Mouse (Mus musculus) intestine, embryonic 14.5 days (tissue): ENCODE data around the gene Prss22. TPM values are rescaled to one million over a fixed set of nuclear protein-coding genes. Genes with fewer than 3 reads are reported as not detected.

ENCODE experiments used
- ATAC-seq: fragments of 200-750 bp; cut with Nextera tagmentation; replicated peaks from 2 replicates; pipeline ENCODE4 v1.8.0; 2017; ENCODE audit warnings: low read depth, moderate number of reproducible peaks, moderate TSS enrichment, moderate library complexity; ENCODE audit not compliant: low FRiP score, low TSS enrichment
- DNase-seq: peaks from one replicate; pipeline ENCODE4 v3.0.0-alpha.2; 2018; ENCODE audit warnings: low spot score
- H3K27ac ChIP-seq: fragments of 300-500 bp; sonication (generic); 2 replicates; pipeline ENCODE4 v1.5.1; 2014; ENCODE audit warnings: low read depth, mild to moderate bottlenecking, control low read depth
- H3K27me3 ChIP-seq: fragments of 300-500 bp; sonication (generic); replicated peaks from 2 replicates; pipeline ENCODE4 v1.6.1; 2014; ENCODE audit warnings: low read length, control low read depth; ENCODE audit not compliant: control insufficient read depth, insufficient read depth
- H3K36me3 ChIP-seq: fragments of 300-500 bp; sonication (generic); 2 replicates; pipeline ENCODE4 v1.6.1; 2014; ENCODE audit warnings: low read length, control low read depth; ENCODE audit not compliant: control insufficient read depth, insufficient read depth
- H3K4me1 ChIP-seq: fragments of 300-500 bp; sonication (generic); replicated peaks from 2 replicates; pipeline ENCODE4 v1.6.1; 2014; ENCODE audit warnings: low read length, control low read depth, mixed read lengths; ENCODE audit not compliant: control insufficient read depth, insufficient read depth
- H3K4me2 ChIP-seq: fragments of 300-500 bp; sonication (generic); 2 replicates; pipeline ENCODE4 v1.6.1; 2014; ENCODE audit warnings: low read length
- H3K4me3 ChIP-seq: fragments of 300-500 bp; sonication (generic); 2 replicates; pipeline ENCODE4 v1.5.1; 2014; ENCODE audit warnings: low read depth, low read length, control low read depth, mixed read lengths
- H3K9ac ChIP-seq: fragments of 300-500 bp; sonication (generic); 2 replicates; pipeline ENCODE4 v1.6.1; 2014; ENCODE audit warnings: mild to moderate bottlenecking, low read length
- H3K9me3 ChIP-seq: fragments of 300-500 bp; sonication (generic); 2 replicates; pipeline ENCODE4 v1.6.1; 2016; ENCODE audit warnings: low read length, control low read depth; ENCODE audit not compliant: control insufficient read depth
- WGBS: fragments of 180-500 bp; shearing (Covaris S2); extraction: QIAGEN DNeasy Blood & Tissue Kit; methylation state at CpG from one replicate; pipeline ENCODE4 v1.1.7; 2014; 5-methylcytosine and 5-hydroxymethylcytosine counted together
- polyA plus RNA-seq: library from polyadenylated mRNA; unstranded; fragments of >200 nt; fragmentation: Nextera tagmentation; extraction: Ambion mirVana; gene quantifications from 2 replicates; pipeline ENCODE4 v1.2.1, GENCODE M21; 2014

Prss22 gene
- polyA plus RNA-seq = not detected in 2 replicates

GRCm38 (mm10) chr17:23997901-23998300 is at the start of gene Prss22:
Gene Prss22, minus strand, starts transcription at chr17:23998100.
- Histone ChIP-seq H3K9ac (no peak within 1 kb of the TSS), H3K27me3 (no peaks in the 10 kb centered on the region), H3K9me3 (no peaks in the 10 kb centered on the region), H3K4me2 (no peak within 1 kb of the TSS), H3K4me1 (0 out of 2 replicates have a peak, but pooled peaks cover 4% of the 10 kb centered on the region), H3K36me3 (no peaks in the 10 kb centered on the region), H3K4me3 (no peak within 1 kb of the TSS), H3K27ac (no peak within 1 kb of the TSS)
- ATAC-seq = no peak
- 59% methylated on average over 2 of the region's 2 CpGs for WGBS
- DNase-seq = no peak

GRCm38 (mm10) chr17:24046026-24046425 is 48.1 kb upstream of the Prss22 start:
- no peak for DNase-seq
- Histone ChIP-seq H3K27me3 (no peaks in the 10 kb centered on the region), H3K27ac (no peak overlapping the region), H3K9me3 (no peaks in the 10 kb centered on the region), H3K4me1 (no peaks in the 10 kb centered on the region), H3K4me3 (no peak overlapping the region), H3K4me2 (no peak overlapping the region), H3K9ac (no peak overlapping the region), H3K36me3 (peaks cover 41% of the 10 kb centered on the region)
- no peak for ATAC-seq
- WGBS = 39% methylated on average over 5 of the region's 5 CpGs

- no peak for ATAC-seq
Measured at GRCm38 (mm10) chr17:24045608-24046007, 47.7 kb upstream of the Prss22 start.

GRCm38 (mm10) chr17:24044482-24044881 is 46.6 kb upstream of the Prss22 start:
- WGBS = 61% methylated on average over 5 of the region's 5 CpGs
- H3K9me3 ChIP-seq = no peaks in the 10 kb centered on the region
- no peak overlapping the region for H3K9ac ChIP-seq
- DNase-seq (no peak), ATAC-seq (no peak; the same call in 1 of the 2 replicates)
- H3K4me2 ChIP-seq = no peak overlapping the region
- H3K4me1 ChIP-seq = no peaks in the 10 kb centered on the region
- no peak overlapping the region for H3K4me3 ChIP-seq
- peaks cover 26% of the 10 kb centered on the region for H3K36me3 ChIP-seq
- no peaks in the 10 kb centered on the region for H3K27me3 ChIP-seq
- no peak overlapping the region for H3K27ac ChIP-seq

More at GRCm38 (mm10) chr17:24045608-24046007, 47.7 kb upstream of the Prss22 start:
- no peak overlapping the region for H3K9ac ChIP-seq
- peaks cover 37% of the 10 kb centered on the region for H3K36me3 ChIP-seq
- no peaks in the 10 kb centered on the region for H3K27me3 ChIP-seq
- no peak overlapping the region for H3K4me3 ChIP-seq
- no peak overlapping the region for H3K4me2 ChIP-seq
- WGBS = 71% methylated on average over 10 of the region's 10 CpGs
- H3K27ac ChIP-seq = no peak overlapping the region
- no peak for DNase-seq
- no peaks in the 10 kb centered on the region for H3K4me1 ChIP-seq
- H3K9me3 ChIP-seq = no peaks in the 10 kb centered on the region

- H3K27ac ChIP-seq = no peak within 1 kb of the TSS
- no peaks in the 10 kb centered on the region for H3K9me3 ChIP-seq
- H3K4me2 ChIP-seq = no peak within 1 kb of the TSS
- ATAC-seq = 0 out of 2 replicates have a peak, but pooled peaks have one; percentile 29
- H3K9ac ChIP-seq = no peak within 1 kb of the TSS
- WGBS = 74% methylated on average over 4 of the region's 4 CpGs
- DNase-seq = no peak
- no peak within 1 kb of the TSS for H3K4me3 ChIP-seq
- no peaks in the 10 kb centered on the region for H3K27me3 ChIP-seq
- H3K36me3 ChIP-seq = no peaks in the 10 kb centered on the region
- H3K4me1 ChIP-seq = no peaks in the 10 kb centered on the region
Measured at GRCm38 (mm10) chr17:24037844-24038243, 39.9 kb upstream of the Prss22 start, which contains the start of gene Prss27. Gene Prss27, plus strand, starts transcription at chr17:24038144.

DNA sequence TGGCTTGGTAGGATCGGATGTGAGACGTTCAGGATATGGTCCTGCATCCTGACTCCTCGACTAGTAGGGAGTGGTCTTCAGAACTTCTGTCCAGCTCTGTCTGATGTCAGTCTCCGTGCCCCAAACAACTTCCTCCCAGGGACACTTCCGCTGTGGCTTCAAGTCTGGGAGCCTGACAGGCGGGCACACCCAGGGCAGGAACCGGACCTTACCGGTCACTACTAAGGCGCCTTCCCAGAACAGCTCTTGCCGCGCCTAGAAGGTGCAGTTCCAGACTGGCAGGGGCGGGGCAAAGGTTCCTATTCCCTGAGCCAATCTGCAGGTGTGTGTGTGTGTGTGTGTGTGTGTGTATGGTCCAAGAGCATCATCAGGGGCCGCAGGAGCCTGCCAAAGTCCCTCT is 39.5 kb upstream of the Prss22 start:
- H3K27ac ChIP-seq = no peak overlapping the region
- H3K9me3 ChIP-seq = no peaks in the 10 kb centered on the region
- no peak overlapping the region for H3K4me3 ChIP-seq
- no peaks in the 10 kb centered on the region for H3K27me3 ChIP-seq
- no peak overlapping the region for H3K9ac ChIP-seq
- WGBS = 72% methylated on average over 13 of the region's 13 CpGs
- ATAC-seq (peak; percentile 66; the same call in 1 of the 2 replicates), DNase-seq (no peak)
- no peak overlapping the region for H3K4me2 ChIP-seq
- no peaks in the 10 kb centered on the region for H3K4me1 ChIP-seq
- no peaks in the 10 kb centered on the region for H3K36me3 ChIP-seq

DNA sequence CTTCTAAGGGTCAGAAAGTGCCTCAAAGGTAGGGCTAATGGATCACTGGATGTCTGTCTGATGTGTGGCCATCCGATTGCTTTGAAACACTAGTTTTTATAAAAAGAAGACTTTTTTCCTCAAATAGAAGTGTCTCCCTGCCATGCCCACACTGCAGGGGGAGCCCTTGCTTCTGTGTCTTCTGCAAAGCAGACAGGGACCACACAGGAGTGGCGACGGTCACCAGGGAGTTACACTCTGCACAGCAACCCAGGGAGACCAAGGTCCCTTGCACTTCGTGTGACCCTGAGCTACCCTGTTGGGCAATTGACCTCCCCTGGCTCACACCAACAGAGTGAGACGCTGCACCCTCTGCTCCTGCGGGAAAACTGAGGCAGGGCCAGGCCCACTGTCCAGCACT is 39.1 kb upstream of the Prss22 start:
- WGBS = 74% methylated on average over 6 of the region's 6 CpGs
- H3K4me3 ChIP-seq = no peak overlapping the region
- H3K4me1 ChIP-seq = no peaks in the 10 kb centered on the region
- no peak overlapping the region for H3K9ac ChIP-seq
- no peaks in the 10 kb centered on the region for H3K27me3 ChIP-seq
- no peak overlapping the region for H3K4me2 ChIP-seq
- ATAC-seq (peak; percentile 50; the same call in 1 of the 2 replicates), DNase-seq (no peak)
- no peaks in the 10 kb centered on the region for H3K9me3 ChIP-seq
- H3K36me3 ChIP-seq = no peaks in the 10 kb centered on the region
- no peak overlapping the region for H3K27ac ChIP-seq

DNA sequence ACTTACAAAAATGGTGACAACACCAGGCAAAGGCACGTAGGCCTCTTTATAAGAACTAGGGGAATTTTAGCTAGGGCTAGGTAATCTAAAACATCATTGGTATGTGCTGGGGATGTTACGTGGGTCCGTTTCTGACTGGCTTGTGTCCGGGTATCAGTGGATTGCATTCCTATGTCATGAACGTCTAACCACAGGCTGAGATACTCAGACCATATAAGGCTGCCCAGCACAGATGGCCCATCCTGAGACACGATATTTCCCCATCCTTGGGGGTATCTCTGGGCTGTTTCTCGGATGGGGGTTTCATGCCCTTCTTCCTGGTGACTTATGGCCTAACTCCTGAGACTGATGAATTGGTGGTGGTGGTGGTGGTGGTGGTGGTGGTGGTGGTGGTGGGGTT is 37.2 kb upstream of the Prss22 start:
- H3K9me3 ChIP-seq = no peaks in the 10 kb centered on the region
- WGBS = 59% methylated on average over 7 of the region's 7 CpGs
- no peaks in the 10 kb centered on the region for H3K4me1 ChIP-seq
- H3K27ac ChIP-seq = no peak overlapping the region
- H3K9ac ChIP-seq = no peak overlapping the region
- H3K27me3 ChIP-seq = no peaks in the 10 kb centered on the region
- no peak overlapping the region for H3K4me3 ChIP-seq
- no peak for DNase-seq
- H3K4me2 ChIP-seq = no peak overlapping the region
- ATAC-seq = no peak
- H3K36me3 ChIP-seq = no peaks in the 10 kb centered on the region

DNA sequence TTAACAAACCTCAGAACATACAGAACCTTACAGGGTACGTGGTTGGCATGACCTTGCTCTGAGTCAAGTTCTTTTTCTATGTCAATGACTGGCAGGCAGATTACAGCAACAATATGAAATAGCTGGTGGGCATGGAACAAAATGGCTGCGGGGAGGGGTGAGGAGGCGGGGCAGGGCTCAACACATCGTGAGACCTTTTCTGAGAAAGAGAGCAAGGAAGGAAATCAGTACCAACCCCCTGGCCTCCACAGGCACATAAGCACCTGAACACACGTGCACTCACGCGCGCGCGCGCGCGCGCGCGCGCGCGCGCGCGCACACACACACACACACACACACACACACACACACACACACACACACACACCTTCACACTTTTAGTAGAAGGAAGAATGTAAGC is 32.7 kb upstream of the Prss22 start:
- H3K4me3 ChIP-seq = no peak overlapping the region
- no peaks in the 10 kb centered on the region for H3K27me3 ChIP-seq
- DNase-seq (no peak), ATAC-seq (no peak)
- H3K36me3 ChIP-seq = no peaks in the 10 kb centered on the region
- H3K9me3 ChIP-seq = no peaks in the 10 kb centered on the region
- H3K4me2 ChIP-seq = no peak overlapping the region
- H3K27ac ChIP-seq = no peak overlapping the region
- H3K9ac ChIP-seq = no peak overlapping the region
- WGBS = 78% methylated on average over 20 of the region's 22 CpGs
- no peaks in the 10 kb centered on the region for H3K4me1 ChIP-seq
